Mouse (Mus musculus): Measurements from ENCODE around the gene A930004D18Rik. TPM values are rescaled to one million over a fixed set of nuclear protein-coding genes. Genes with fewer than 3 reads are reported as not detected.
A peak's percentile ranks its signal among the peaks of the same experiment; 100 is the strongest.

A930004D18Rik gene
- polyA plus RNA-seq, 1 experiment from 2014 or later = 9.6 TPM

DNA sequence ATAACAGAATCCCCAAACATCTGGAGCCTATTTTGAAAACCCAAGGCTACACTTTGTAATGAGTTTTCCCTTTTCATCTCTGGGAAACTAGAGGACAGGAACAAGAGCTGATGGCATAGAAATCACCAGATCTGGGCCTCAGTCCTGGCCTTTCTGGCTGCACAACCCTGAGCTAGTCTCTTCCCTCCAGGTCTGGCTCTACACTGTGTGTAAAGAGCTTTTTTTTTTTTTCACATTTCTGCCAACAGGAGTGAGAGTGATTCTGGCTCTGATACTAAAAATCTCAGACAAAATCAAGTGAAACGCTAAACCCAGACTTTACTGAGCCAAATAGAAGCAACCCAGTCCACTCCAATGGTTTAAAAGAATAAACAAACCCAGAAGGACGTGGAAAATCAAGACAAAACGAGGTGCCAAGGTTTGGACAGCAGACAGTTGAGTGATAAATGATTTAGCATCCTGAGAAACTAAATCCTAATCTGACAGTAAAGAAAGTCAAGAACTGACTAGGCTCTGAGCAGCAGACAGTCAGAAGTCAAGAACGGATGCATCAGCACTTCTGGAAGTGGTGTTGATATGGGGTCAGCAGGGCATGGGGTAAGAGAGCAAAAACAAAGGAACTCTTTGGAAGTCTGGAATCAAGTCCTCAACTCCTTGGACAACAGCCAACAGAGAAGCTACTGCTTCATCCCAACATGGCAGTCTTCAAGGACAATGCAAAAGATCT, 61.8 kb downstream of the A930004D18Rik start:
- Histone ChIP-seq H3K9ac (replicated peaks; ENCODE audit: low read depth, low read length) (no peak overlapping the region), H3K4me3 (replicated peaks; ENCODE audit: low read length) (no peak overlapping the region), H3K4me1 (replicated peaks; ENCODE audit: control insufficient read depth, insufficient read depth, low read length) (no peaks in the 10 kb centered on the region), H3K9me3 (ENCODE audit: control insufficient read depth, low read length) (no peaks in the 10 kb centered on the region), H3K4me2 (ENCODE audit: low read length) (no peak overlapping the region), H3K36me3 (ENCODE audit: control insufficient read depth, insufficient read depth) (no peaks in the 10 kb centered on the region), H3K27ac (ENCODE audit: low read length) (no peak overlapping the region), H3K27me3 (replicated peaks; ENCODE audit: control insufficient read depth, insufficient read depth, low read length) (no peaks in the 10 kb centered on the region)
- 58% methylated on average over 4 of the region's 4 CpGs for WGBS
- peak; percentile 65 for ATAC-seq

Small RNA genes lying within 50 kb of the gene (microRNA-seq; reads per million reads assigned to microRNA genes)
- 5.4 reads per million, percentile 22 among the genes with 10 or more reads in this experiment for gene Mir7655

Other genes with a start within 250 kb of the A930004D18Rik start
- not detected in 2 replicates for gene H2al2a, start 40.8 kb downstream of the A930004D18Rik start, polyA plus RNA-seq (2015; fragmentation: Nextera tagmentation; extraction: Ambion mirVana)
- 9.8 and 13.4 TPM in 2 replicates for gene Skida1, start 11.3 kb upstream of the A930004D18Rik start, polyA plus RNA-seq (2015; fragmentation: Nextera tagmentation; extraction: Ambion mirVana)
- gene Mllt10, start 17.5 kb upstream of the A930004D18Rik start, polyA plus RNA-seq (2015; fragmentation: Nextera tagmentation; extraction: Ambion mirVana) = 53.8 and 56.0 TPM in 2 replicates